Mouse (Mus musculus): ENCODE measurements around the gene Ncbp1.

DNA sequence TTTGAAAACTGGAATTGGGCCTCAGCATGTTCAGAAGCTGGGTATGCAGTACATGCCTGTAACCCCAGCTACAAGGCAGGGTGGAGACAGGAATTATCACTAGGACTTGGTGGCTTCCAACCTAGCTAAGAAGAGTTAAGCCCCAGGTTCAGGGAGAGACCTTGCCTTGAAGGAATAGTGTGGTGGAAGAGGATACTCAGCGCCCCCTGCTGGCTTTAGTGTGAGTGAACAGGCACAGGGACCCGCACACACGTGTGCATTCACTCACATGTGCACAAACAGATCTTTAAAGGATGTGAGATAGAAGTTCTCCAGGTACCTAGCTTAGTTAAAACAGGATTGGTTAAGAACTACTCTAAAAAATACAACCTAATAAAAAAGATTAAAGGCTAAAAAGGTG lies 5.9 kb downstream of the Ncbp1 start:
- TF ChIP-seq CTCF (IDR thresholded peaks at IDR 0.05) (peak; percentile 54), POLR2A (IDR thresholded peaks at IDR 0.05; ENCODE audit: insufficient read depth, low read depth, low read length) (no peak), EP300 (IDR thresholded peaks at IDR 0.05; ENCODE audit: insufficient read depth, low read depth, low read length) (no peak)

Measured in heart, adult 2 months (tissue).